Mouse (Mus musculus): ENCODE measurements around the gene Ifitm10. TPM values are rescaled to one million over a fixed set of nuclear protein-coding genes. Genes with fewer than 3 reads are reported as not detected.
"Not testable (repeated sequence)": the region's sequence is repeated elsewhere in the genome, so short reads cannot be mapped to it uniquely, and the experiment has no call there.

The Ifitm10 gene
- total and polyA plus RNA-seq, 2 experiments from 2014 or later: 5.6 to 13.0 TPM

DNA sequence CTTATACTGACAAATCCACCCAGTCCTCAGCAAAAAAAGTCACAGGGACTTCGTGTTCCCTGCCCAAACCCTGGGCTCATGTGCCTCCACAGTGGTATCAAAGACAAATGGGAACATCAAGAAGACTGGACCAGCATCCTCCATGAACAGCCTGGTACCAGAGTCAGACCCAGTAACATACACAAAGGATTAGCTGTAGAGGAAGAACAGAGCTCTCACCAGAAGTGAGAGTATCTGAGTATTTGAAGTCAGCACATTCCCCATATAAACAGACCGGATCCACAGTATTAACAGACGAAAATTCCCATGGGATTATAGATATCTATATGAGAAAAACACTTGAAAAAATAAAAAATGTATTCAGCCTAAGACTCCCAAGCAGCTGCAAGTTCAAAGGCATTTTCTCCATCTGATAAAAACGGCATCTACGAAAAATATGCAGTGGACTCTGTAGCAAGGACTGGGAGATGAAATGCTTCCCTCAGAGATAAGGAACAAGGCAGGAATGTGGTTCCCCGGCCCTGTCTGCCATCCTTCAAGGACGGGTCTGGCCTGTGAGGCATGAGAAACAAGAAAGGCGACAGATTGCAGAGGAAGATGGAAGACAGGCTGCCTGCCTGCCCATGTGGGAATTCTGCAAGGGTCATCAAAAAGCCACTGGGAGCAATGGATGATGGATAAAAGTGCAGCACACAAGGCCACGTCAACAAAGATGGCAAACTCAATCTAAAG, 46.7 kb downstream of the Ifitm10 start:
- no peak for DNase-seq
- H3K4me3 ChIP-seq (ENCODE audit: low read depth, low read length): no peak overlapping the region
- 76% methylated on average over 9 of the region's 9 CpGs for WGBS
- no peak overlapping the region for H3K27ac ChIP-seq (ENCODE audit: low read depth, low read length)
- no peak overlapping the region for H3K4me2 ChIP-seq (ENCODE audit: low read depth)
- no peak overlapping the region for H3K9ac ChIP-seq
- H3K36me3 ChIP-seq (ENCODE audit: insufficient read depth): no peaks in the 10 kb centered on the region
- no peak for ATAC-seq
- TF ChIP-seq CTCF (IDR thresholded peaks at IDR 0.05; ENCODE audit: low read depth): no peak
- no peaks in the 10 kb centered on the region for H3K9me3 ChIP-seq (ENCODE audit: low read length)
- no peaks in the 10 kb centered on the region for H3K27me3 ChIP-seq (ENCODE audit: insufficient read depth, low read length)
- H3K4me1 ChIP-seq (ENCODE audit: insufficient read depth): no peaks in the 10 kb centered on the region

DNA sequence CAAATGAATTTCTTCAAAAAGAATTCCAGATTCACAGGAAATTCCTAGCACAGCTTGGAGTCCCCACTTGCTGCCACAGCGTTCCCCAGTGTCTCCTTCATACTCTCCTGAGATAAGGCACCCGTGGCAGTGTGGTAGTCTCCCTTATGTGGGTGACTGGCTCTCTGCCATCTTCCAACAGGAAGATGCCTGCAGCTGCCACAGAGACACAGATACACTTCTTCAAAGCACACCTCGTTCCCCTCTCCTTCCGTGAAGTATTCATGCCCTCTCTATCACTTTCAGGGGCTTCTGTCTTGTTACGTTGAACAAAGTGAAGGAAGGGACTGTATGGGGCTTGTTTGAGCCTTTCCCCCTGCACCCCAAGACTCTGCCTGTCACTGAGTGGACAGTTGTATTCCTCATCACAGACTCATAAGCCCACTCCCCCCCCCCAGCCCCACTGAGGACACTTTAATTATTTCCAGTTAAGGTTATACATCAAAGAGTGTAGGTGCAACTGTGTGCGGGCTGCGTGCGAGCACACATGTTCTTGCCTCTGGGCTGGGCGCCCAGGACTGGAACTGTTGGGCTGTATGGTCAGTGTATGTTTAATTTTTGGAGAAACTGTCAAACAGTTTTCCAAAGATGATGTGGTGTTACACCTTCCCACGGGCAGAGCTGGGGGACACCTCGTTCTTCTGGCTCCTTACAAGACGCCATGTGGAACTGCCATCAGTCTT, 50.0 kb downstream of the Ifitm10 start:
- TF ChIP-seq CTCF (IDR thresholded peaks at IDR 0.05; ENCODE audit: low read depth): no peak
- no peak for DNase-seq
- H3K36me3 ChIP-seq (ENCODE audit: insufficient read depth): no peaks in the 10 kb centered on the region
- no peak overlapping the region for H3K4me2 ChIP-seq (ENCODE audit: low read depth)
- H3K9me3 ChIP-seq (ENCODE audit: low read length): no peaks in the 10 kb centered on the region
- ATAC-seq: no peak
- no peak overlapping the region for H3K27ac ChIP-seq (ENCODE audit: low read depth, low read length)
- H3K27me3 ChIP-seq (ENCODE audit: insufficient read depth, low read length): no peaks in the 10 kb centered on the region
- H3K9ac ChIP-seq: no peak overlapping the region
- WGBS: 87% methylated on average over 12 of the region's 12 CpGs
- no peaks in the 10 kb centered on the region for H3K4me1 ChIP-seq (ENCODE audit: insufficient read depth)
- no peak overlapping the region for H3K4me3 ChIP-seq (ENCODE audit: low read depth, low read length)

DNA sequence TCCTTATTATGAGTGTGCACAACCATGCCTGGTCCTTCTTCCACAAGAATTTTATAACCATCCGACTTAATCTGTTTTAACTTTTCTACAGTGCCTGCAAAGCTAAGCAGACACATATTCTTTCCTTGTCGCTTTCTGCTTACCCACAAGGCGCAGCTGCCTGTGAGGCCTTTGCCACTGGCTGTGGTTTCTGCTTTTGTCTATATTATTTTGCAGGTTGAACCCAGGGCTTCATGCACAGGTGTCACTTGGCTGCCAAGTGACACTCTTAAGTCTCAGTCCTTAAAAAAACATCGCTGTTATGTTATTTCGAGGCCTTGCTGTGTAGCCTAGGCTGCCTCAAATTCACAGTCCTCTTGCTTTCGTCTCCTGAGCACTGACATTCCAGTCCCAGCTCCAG, 50.9 kb downstream of the Ifitm10 start:
- H3K4me3 ChIP-seq (ENCODE audit: low read depth, low read length): no peak overlapping the region
- H3K9me3 ChIP-seq (ENCODE audit: low read length): no peaks in the 10 kb centered on the region
- H3K27ac ChIP-seq (ENCODE audit: low read depth, low read length): no peak overlapping the region
- H3K36me3 ChIP-seq (ENCODE audit: insufficient read depth): no peaks in the 10 kb centered on the region
- no peak overlapping the region for H3K4me2 ChIP-seq (ENCODE audit: low read depth)
- no peaks in the 10 kb centered on the region for H3K27me3 ChIP-seq (ENCODE audit: insufficient read depth, low read length)
- 94% methylated on average over 6 of the region's 6 CpGs for WGBS
- ATAC-seq (no peak), DNase-seq (no peak)
- no peaks in the 10 kb centered on the region for H3K4me1 ChIP-seq (ENCODE audit: insufficient read depth)
- no peak for TF ChIP-seq CTCF (IDR thresholded peaks at IDR 0.05; ENCODE audit: low read depth)
- H3K9ac ChIP-seq: no peak overlapping the region

DNA sequence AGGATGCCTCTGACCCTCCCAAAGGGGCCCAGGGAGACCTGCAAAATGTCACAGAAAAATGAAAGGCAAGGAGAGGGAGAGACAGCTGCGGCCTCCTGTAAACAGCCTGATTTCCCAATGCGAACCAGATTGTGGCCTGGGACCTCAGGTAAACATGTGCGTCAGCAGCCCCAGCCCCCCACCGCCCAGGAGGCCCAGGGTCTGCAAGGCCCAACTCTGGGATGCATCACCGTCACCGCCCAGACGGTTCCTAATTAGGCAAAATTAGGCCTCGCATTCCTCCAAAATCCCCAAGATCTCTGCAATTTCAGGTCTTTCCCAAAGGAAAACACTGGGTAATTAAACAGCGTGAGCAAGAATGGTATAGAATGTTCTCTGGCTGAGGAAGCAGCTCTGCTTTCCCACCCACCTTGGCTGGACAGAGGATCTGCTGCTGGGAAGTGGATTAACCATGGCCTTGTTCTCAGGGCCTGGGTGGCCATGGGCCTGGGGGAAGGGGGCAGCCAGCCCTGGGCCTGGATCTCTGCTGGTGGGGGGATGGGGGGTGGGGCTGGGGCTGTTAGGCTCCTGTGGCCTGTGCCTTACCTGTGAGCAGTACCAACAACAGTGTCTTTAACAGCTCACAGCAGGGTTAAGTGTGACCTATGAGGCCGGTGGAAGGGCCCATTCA, 51.8 kb downstream of the Ifitm10 start:
- H3K27ac ChIP-seq (ENCODE audit: low read depth, low read length); DNase-seq; H3K9me3 ChIP-seq (ENCODE audit: low read length); H3K4me1 ChIP-seq (ENCODE audit: insufficient read depth); H3K27me3 ChIP-seq (ENCODE audit: insufficient read depth, low read length); H3K4me2 ChIP-seq (ENCODE audit: low read depth); H3K36me3 ChIP-seq (ENCODE audit: insufficient read depth); H3K4me3 ChIP-seq (ENCODE audit: low read depth, low read length); ATAC-seq; H3K9ac ChIP-seq: not testable (repeated sequence)
- 35% methylated on average over 4 of the region's 10 CpGs for WGBS

DNA sequence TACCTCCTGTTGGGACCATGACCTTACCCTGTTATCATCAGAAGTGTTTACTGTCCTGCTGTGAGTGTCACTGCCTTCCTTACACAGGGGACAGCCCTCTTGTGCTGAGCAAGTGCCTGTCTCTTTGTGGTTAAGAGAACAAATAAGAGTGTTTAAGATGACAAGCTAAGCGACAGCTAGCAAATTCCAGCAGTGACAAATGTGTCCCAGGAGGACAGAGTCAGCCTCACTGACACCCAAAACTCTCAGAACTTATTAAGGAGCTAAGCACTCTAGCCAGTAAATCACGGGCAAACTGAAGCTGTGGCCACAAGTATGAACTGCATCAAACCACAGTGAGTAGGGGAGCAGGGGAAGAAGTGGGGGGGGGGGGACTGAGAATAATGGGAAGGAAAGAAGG, 52.6 kb downstream of the Ifitm10 start:
- H3K27ac ChIP-seq (ENCODE audit: low read depth, low read length): no peak overlapping the region
- H3K9ac ChIP-seq: no peak overlapping the region
- H3K9me3 ChIP-seq (ENCODE audit: low read length): no peaks in the 10 kb centered on the region
- H3K4me2 ChIP-seq (ENCODE audit: low read depth): no peak overlapping the region
- ATAC-seq (peak; percentile 5; the same call in 1 of the 2 replicates), DNase-seq (no peak)
- H3K4me1 ChIP-seq (ENCODE audit: insufficient read depth): no peaks in the 10 kb centered on the region
- no peak overlapping the region for H3K4me3 ChIP-seq (ENCODE audit: low read depth, low read length)
- 38% methylated on average over 2 of the region's 2 CpGs for WGBS
- TF ChIP-seq CTCF (IDR thresholded peaks at IDR 0.05; ENCODE audit: low read depth): no peak
- H3K27me3 ChIP-seq (ENCODE audit: insufficient read depth, low read length): no peaks in the 10 kb centered on the region
- no peaks in the 10 kb centered on the region for H3K36me3 ChIP-seq (ENCODE audit: insufficient read depth)

DNA sequence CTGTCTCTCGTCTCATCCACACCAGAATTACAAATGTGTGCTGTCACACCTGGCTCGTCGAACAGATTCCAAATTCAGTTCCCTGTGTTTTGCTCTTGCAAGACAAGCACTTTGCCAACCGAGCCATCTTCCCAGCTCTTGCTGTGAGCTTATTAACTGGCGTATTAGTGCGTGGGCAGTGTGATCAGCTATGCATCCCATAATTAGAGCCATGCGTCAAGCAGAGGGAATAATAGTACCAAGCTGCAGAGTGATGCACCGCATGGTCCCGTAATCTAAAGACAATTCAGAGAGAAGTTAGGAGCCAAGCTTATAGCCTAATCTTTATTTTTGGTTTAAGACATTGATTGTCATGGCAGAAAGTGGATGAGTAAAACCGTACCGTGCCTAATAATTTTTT, 54.4 kb downstream of the Ifitm10 start:
- ATAC-seq (no peak), DNase-seq (peak; percentile 16)
- Histone ChIP-seq H3K9me3 (ENCODE audit: low read length) (no peaks in the 10 kb centered on the region), H3K4me2 (ENCODE audit: low read depth) (no peak overlapping the region), H3K4me3 (ENCODE audit: low read depth, low read length) (no peak overlapping the region), H3K9ac (no peak overlapping the region), H3K36me3 (ENCODE audit: insufficient read depth) (no peaks in the 10 kb centered on the region), H3K4me1 (ENCODE audit: insufficient read depth) (no peaks in the 10 kb centered on the region), H3K27me3 (ENCODE audit: insufficient read depth, low read length) (no peaks in the 10 kb centered on the region), H3K27ac (ENCODE audit: low read depth, low read length) (no peak overlapping the region)
- no peak for TF ChIP-seq CTCF (IDR thresholded peaks at IDR 0.05; ENCODE audit: low read depth)
- WGBS: 64% methylated on average over 11 of the region's 11 CpGs

DNA sequence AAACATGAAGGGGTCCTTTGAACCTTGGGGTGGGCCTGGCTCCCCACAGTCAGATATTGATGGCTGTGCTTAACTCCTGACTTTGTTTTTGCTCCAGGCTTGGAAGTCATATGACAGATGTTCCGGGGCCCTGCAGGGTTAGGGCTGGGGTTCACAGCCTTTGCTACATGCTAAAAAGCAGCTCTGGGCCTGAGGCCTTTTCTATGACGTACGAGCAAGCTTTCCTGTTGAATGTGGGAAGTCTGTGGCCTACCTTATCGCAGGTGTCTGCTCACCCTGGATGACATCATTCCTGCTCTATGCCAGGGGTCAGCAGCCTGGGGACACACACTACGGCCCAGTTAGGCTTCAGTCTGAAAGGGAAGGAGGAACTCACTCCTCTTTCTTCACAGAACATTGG, 56.3 kb downstream of the Ifitm10 start:
- no peak for ATAC-seq
- WGBS: 90% methylated on average over 5 of the region's 5 CpGs
- no peaks in the 10 kb centered on the region for H3K9me3 ChIP-seq (ENCODE audit: low read length)

More for the DNA sequence above, 56.3 kb downstream of the Ifitm10 start:
- Histone ChIP-seq H3K4me2 (ENCODE audit: low read depth) (no peak overlapping the region), H3K36me3 (ENCODE audit: insufficient read depth) (no peaks in the 10 kb centered on the region), H3K4me1 (ENCODE audit: insufficient read depth) (no peaks in the 10 kb centered on the region), H3K9ac (no peak overlapping the region), H3K4me3 (ENCODE audit: low read depth, low read length) (no peak overlapping the region), H3K27me3 (ENCODE audit: insufficient read depth, low read length) (no peaks in the 10 kb centered on the region), H3K27ac (ENCODE audit: low read depth, low read length) (no peak overlapping the region)
- DNase-seq: no peak
- TF ChIP-seq CTCF (IDR thresholded peaks at IDR 0.05; ENCODE audit: low read depth): no peak

All from forebrain, postnatal 0 days (tissue).